Mouse (Mus musculus) MEL (cell line): ENCODE results near the gene Mitf.

Experiments
- CHD1 ChIP-seq: IDR thresholded peaks from 2 replicates; pipeline ENCODE4 v1.6.1; 2012; ENCODE audit warnings: low read depth, mild to moderate bottlenecking, inconsistent platforms, low read length, improper control_type of control experiment
- CTCF ChIP-seq, 3 experiments: IDR thresholded peaks in 2 of 3; conservative IDR thresholded peaks in 1 of 3; 2 replicates each; pipeline ENCODE4 v1.5.1; 2011 to 2012; ENCODE audit warnings: low read length in 3 of 3, low read depth in 2 of 3, mild to moderate bottlenecking in 2 of 3, improper control_type of control experiment in 1 of 3, inconsistent platforms in 1 of 3, mixed read lengths in 1 of 3, moderate library complexity in 1 of 3; ENCODE audit not compliant: control insufficient read depth in 1 of 3, insufficient read depth in 1 of 3, poor library complexity in 1 of 3, severe bottlenecking in 1 of 3
- GABPA ChIP-seq: IDR thresholded peaks from 2 replicates; pipeline ENCODE4 v1.6.1; 2012; ENCODE audit warnings: low read depth, mild to moderate bottlenecking, inconsistent platforms, low read length, improper control_type of control experiment, moderate library complexity
- GATA1 ChIP-seq: IDR thresholded peaks from 2 replicates; pipeline ENCODE4 v1.6.1; 2011; ENCODE audit warnings: low read depth, low read length, improper control_type of control experiment
- MAZ ChIP-seq: IDR thresholded peaks from 2 replicates; pipeline ENCODE4 v1.6.1; 2012; ENCODE audit warnings: low read depth, mild to moderate bottlenecking, inconsistent platforms, low read length, improper control_type of control experiment
- NELFE ChIP-seq: IDR thresholded peaks from 2 replicates; pipeline ENCODE4 v1.6.1; 2011; ENCODE audit warnings: low read depth, low read length, improper control_type of control experiment

- no peak for TF ChIP-seq CTCF (IDR thresholded peaks at IDR 0.05 in 2 of 3, conservative IDR thresholded peaks at IDR 0.05 in 1 of 3; ENCODE audit: control insufficient read depth in 1 of 3, insufficient read depth in 1 of 3, low read depth in 2 of 3, low read length in 3 of 3, poor library complexity in 1 of 3, severe bottlenecking in 1 of 3)
- no peak for TF ChIP-seq NELFE
- TF ChIP-seq GATA1, result no peak
- no peak for TF ChIP-seq MAZ
- TF ChIP-seq CHD1, result no peak
- no peak for TF ChIP-seq GABPA
Measured at GRCm38 (mm10) chr6:97763970-97764369, 42.9 kb upstream of the Mitf start.
